In the genomic region with DNA sequence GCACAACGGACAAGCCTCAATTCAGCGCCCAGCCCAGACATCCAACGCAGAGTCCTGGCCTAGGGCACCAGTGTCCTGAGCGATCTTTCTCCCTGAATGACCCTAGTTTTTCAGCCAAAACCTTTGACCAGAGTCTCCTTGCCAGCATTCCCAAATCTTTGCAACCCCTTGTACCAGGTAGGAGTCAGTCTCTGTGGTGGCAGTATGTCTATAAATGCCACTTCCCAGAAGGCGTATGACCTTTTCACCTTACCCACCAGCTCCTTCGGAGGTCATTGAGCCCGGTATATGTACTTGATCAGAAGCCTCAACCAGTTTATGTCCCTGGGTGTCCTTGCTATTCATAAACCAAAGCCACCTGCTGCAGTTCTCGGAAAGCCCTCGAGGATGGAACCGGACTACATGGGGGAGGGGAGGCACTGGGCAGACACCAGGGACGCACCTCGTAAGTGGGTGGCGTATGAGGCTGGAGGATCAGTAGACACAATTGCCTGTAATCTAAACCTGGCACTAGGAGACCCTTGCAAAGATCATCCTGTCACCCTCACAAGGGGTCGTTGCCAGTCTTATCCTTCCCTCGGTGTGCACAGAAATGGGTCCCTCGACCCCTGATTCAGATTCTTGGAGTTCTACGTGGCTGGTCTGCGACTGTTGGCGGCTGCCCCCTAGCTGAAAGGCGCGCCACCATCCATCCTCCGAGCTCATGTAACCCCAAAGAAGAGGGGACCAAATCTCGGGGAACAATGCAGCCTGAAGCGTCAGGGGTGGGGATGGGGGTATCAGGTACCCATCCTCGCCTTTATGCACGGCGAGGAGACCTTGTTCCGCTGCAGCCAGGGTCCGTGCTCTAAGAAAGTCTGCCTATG, we compare ENCODE assay signal across 8 mouse cellular contexts. TPM values are rescaled to one million over a fixed set of nuclear protein-coding genes. Genes with fewer than 3 reads are reported as not detected.
DNase-seq lines count a peak whose midpoint lies in the region; ATAC-seq and TF ChIP-seq lines count a peak whose summit lies in the region.

No protein-coding gene starts in this region.

- H3K27ac ChIP-seq in bone marrow macrophage, adult 2 months (ENCODE audit: insufficient read depth, low read depth, low read length), result peak overlapping the region; percentile 86
- H3K27ac ChIP-seq in forebrain, embryonic 10.5 days, result peak overlapping the region; percentile 81
- H3K27ac ChIP-seq in heart, embryonic 16.5 days (ENCODE audit: low read length), result peak overlapping the region; percentile 98
- peak overlapping the region; percentile 59; the same call in 1 of the 2 replicates for H3K27ac ChIP-seq in liver, embryonic 15.5 days (replicated peaks)
- H3K27ac ChIP-seq in neural tube, embryonic 12.5 days, result peak overlapping the region; percentile 53

- peak overlapping the region; percentile 60 for H3K4me3 ChIP-seq in C2C12 (ENCODE audit: insufficient read depth, poor library complexity, severe bottlenecking)
- peak overlapping the region; percentile 75 for H3K4me3 ChIP-seq in bone marrow macrophage, adult 2 months (ENCODE audit: insufficient read depth, low read length)
- peak overlapping the region; percentile 59 for H3K4me3 ChIP-seq in forebrain, embryonic 10.5 days
- H3K4me3 ChIP-seq in heart, embryonic 16.5 days (ENCODE audit: low read length), result peak overlapping the region; percentile 92
- H3K4me3 ChIP-seq in liver, embryonic 15.5 days (replicated peaks), result peak overlapping the region; percentile 55
- peak overlapping the region; percentile 76 for H3K4me3 ChIP-seq in neural tube, embryonic 12.5 days

- H3K9me3 ChIP-seq in forebrain, embryonic 10.5 days, result no peaks in the 10 kb centered on the region
- H3K9me3 ChIP-seq in heart, embryonic 16.5 days (replicated peaks; ENCODE audit: control insufficient read depth, low read length), result no peaks in the 10 kb centered on the region
- H3K9me3 ChIP-seq in liver, embryonic 15.5 days (replicated peaks), result no peaks in the 10 kb centered on the region
- no peaks in the 10 kb centered on the region for H3K9me3 ChIP-seq in neural tube, embryonic 12.5 days

- peak; percentile 63 for DNase-seq in forebrain, embryonic 10.5 days (ENCODE audit: extremely low spot score, low spot score)
- peak; percentile 77 to 86 for DNase-seq in kidney, postnatal 25 days
- DNase-seq in testis, postnatal 10 days (ENCODE audit: low spot score), result peak; percentile 70

- peak overlapping the region; percentile 75 for H3K4me2 ChIP-seq in heart, embryonic 16.5 days (ENCODE audit: low read depth, low read length)
- H3K4me2 ChIP-seq in liver, embryonic 15.5 days, result peak overlapping the region; percentile 72
- H3K4me2 ChIP-seq in neural tube, embryonic 12.5 days (replicated peaks), result peak overlapping the region; percentile 82

- H3K79me3 ChIP-seq in C2C12 (ENCODE audit: low read depth), result peaks cover 4% of the 10 kb centered on the region

- peaks cover 17% of the 10 kb centered on the region for H3K4me1 ChIP-seq in bone marrow macrophage, adult 2 months (ENCODE audit: control insufficient read depth, insufficient read depth, low read length)
- peaks cover 64% of the 10 kb centered on the region for H3K4me1 ChIP-seq in forebrain, embryonic 10.5 days
- peaks cover 13% of the 10 kb centered on the region for H3K4me1 ChIP-seq in heart, embryonic 16.5 days (ENCODE audit: control insufficient read depth, insufficient read depth, low read length)
- H3K4me1 ChIP-seq in liver, embryonic 15.5 days (replicated peaks), result no peaks in the 10 kb centered on the region
- H3K4me1 ChIP-seq in neural tube, embryonic 12.5 days, result peaks cover 25% of the 10 kb centered on the region

- TF ChIP-seq POLR2A in bone marrow macrophage, adult 2 months (IDR thresholded peaks at IDR 0.05; ENCODE audit: borderline replicate concordance, low read depth, low read length), result 0 out of 2 replicates have a peak, but pooled peaks have one; percentile 17

- peaks cover 26% of the 10 kb centered on the region for H3K79me2 ChIP-seq in C2C12 (ENCODE audit: control insufficient read depth, insufficient read depth)

- H3K27me3 ChIP-seq in C2C12 (ENCODE audit: control insufficient read depth, insufficient read depth, insufficient read length), result no peaks in the 10 kb centered on the region
- H3K27me3 ChIP-seq in forebrain, embryonic 10.5 days (ENCODE audit: poor library complexity, severe bottlenecking), result peaks cover 70% of the 10 kb centered on the region
- H3K27me3 ChIP-seq in heart, embryonic 16.5 days (ENCODE audit: control insufficient read depth, insufficient read depth, low read length), result no peaks in the 10 kb centered on the region
- peaks cover 63% of the 10 kb centered on the region for H3K27me3 ChIP-seq in liver, embryonic 15.5 days
- no peaks in the 10 kb centered on the region for H3K27me3 ChIP-seq in neural tube, embryonic 12.5 days (replicated peaks)

- peak overlapping the region; percentile 99 for H3K9ac ChIP-seq in heart, embryonic 16.5 days (ENCODE audit: low read length)
- no peak overlapping the region; the same call in 1 of the 2 replicates for H3K9ac ChIP-seq in liver, embryonic 15.5 days
- peak overlapping the region; percentile 84 for H3K9ac ChIP-seq in neural tube, embryonic 12.5 days

- ATAC-seq in heart, embryonic 16.5 days (replicated peaks; ENCODE audit: extremely low read depth, insufficient read depth, low FRiP score), result peak; percentile 33
- peak; percentile 20 for ATAC-seq in liver, embryonic 15.5 days (ENCODE audit: insufficient read depth)
- peak; percentile 39 for ATAC-seq in neural tube, embryonic 12.5 days (ENCODE audit: low FRiP score, low read depth)

- H3ac ChIP-seq in C2C12 (ENCODE audit: control insufficient read depth, insufficient read length, low read depth), result peak overlapping the region; percentile 80

- no peaks in the 10 kb centered on the region for H3K36me3 ChIP-seq in C2C12 (ENCODE audit: control insufficient read depth, insufficient read depth)
- no peaks in the 10 kb centered on the region for H3K36me3 ChIP-seq in forebrain, embryonic 10.5 days (replicated peaks)
- no peaks in the 10 kb centered on the region for H3K36me3 ChIP-seq in heart, embryonic 16.5 days (ENCODE audit: control insufficient read depth, insufficient read depth)
- H3K36me3 ChIP-seq in liver, embryonic 15.5 days (replicated peaks), result no peaks in the 10 kb centered on the region
- H3K36me3 ChIP-seq in neural tube, embryonic 12.5 days, result no peaks in the 10 kb centered on the region

- WGBS in forebrain, embryonic 10.5 days, result under 1% methylated on average over 29 of the region's 29 CpGs
- under 1% methylated on average over 29 of the region's 29 CpGs for WGBS in heart, embryonic 16.5 days
- WGBS in liver, embryonic 15.5 days (ENCODE audit: insufficient replicate concordance), result under 1% methylated on average over 29 of the region's 29 CpGs
- under 1% methylated on average over 29 of the region's 29 CpGs for WGBS in neural tube, embryonic 12.5 days

- TF ChIP-seq CTCF in C2C12 (IDR thresholded peaks at IDR 0.05; ENCODE audit: control insufficient read depth, insufficient read depth, insufficient read length), result peak; percentile 47
- peak; percentile 67; the same call in 1 of the 2 replicates for TF ChIP-seq CTCF in bone marrow macrophage, adult 2 months (IDR thresholded peaks at IDR 0.05; ENCODE audit: low read depth, low read length)

TF ChIP-seq in C2C12, 6 proteins besides CTCF, POLR2A, EP300 and RAD21:
- no peak for TF ChIP-seq CEBPB (IDR thresholded peaks at IDR 0.05; ENCODE audit: low read depth)
- no peak for TF ChIP-seq MYOD1 (IDR thresholded peaks at IDR 0.05; ENCODE audit: control insufficient read depth, insufficient read length, low read depth)
- peak; percentile 36 for TF ChIP-seq MAX (IDR thresholded peaks at IDR 0.05)

RNA-seq across cellular contexts. Expression of gene Nrp1, which starts 0.6 kb away (rescaled TPM):
- 19.1 TPM for polyA plus RNA-seq in C2C12 (2012; fragmentation: generic; extraction: Trizol)
- polyA plus RNA-seq in bone marrow macrophage, adult 2 months (2012; ENCODE audit: insufficient read depth, insufficient read length, missing spikeins), result 90.2 and 117 TPM in 2 replicates
- polyA plus RNA-seq in forebrain, embryonic 10.5 days (2016; fragmentation: Nextera tagmentation; extraction: Ambion mirVana), result 15.8 and 17.7 TPM in 2 replicates
- polyA plus RNA-seq in heart, embryonic 16.5 days (2015; fragmentation: Nextera tagmentation; extraction: Ambion mirVana), result 159 and 160 TPM in 2 replicates
- polyA plus RNA-seq in liver, embryonic 15.5 days (2015; fragmentation: Nextera tagmentation; extraction: Ambion mirVana), result 11.2 and 11.6 TPM in 2 replicates
- 105 and 117 TPM in 2 replicates for polyA plus RNA-seq in neural tube, embryonic 12.5 days (2016; fragmentation: Nextera tagmentation; extraction: Ambion mirVana)

Comparison
In these comparisons a context has a peak if more than half of its experiments do, and no peak if none do; other contexts are left out.
1. Peak in every context shown above with its lines: DNase-seq, ATAC-seq, H3K4me3 ChIP-seq and H3K27ac ChIP-seq.